Mouse (Mus musculus) layer of hippocampus, adult 9-10 months (tissue): Measurements from ENCODE around the gene Hspg2.
"Not testable (repeated sequence)": the region's sequence is repeated elsewhere in the genome, so short reads cannot be mapped to it uniquely, and the experiment has no call there.

Source experiments
- DNase-seq: peaks from one replicate; pipeline ENCODE4 v3.0.0; 2022; ENCODE audit warnings: low spot score

The Hspg2 gene

DNA sequence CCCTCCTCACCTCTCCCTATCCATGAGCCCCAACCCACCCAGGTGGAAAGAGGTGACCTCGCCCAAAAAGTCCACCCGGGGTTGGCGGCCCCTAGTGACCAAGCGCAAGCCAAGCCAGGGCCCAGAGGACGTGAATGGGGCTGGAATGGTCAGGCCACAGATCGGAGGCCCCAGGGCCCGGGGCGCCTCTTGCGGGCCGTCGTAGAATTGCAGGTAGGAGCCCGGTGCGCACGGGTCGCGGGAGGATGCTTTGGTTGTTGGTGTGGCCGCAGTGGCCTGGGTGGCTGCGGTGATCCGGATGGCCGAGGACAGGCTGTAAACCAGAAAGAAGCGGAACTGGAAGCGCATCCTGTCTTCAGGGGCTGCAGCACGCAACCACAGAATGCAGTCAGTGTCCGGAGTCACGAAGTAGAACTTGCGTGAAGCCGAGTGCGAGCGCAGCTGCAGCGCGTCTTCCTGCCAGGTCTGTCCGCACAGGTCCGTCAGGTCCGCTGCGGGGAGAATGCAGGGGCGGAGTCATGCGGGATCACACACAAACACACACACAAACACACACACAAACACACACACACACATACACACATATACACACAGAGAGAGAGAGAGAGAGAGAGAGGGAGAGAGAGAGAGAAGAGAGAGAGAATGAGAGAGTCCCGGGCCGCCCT is 109.7 kb downstream of the Hspg2 start:
- no peak for DNase-seq

DNA sequence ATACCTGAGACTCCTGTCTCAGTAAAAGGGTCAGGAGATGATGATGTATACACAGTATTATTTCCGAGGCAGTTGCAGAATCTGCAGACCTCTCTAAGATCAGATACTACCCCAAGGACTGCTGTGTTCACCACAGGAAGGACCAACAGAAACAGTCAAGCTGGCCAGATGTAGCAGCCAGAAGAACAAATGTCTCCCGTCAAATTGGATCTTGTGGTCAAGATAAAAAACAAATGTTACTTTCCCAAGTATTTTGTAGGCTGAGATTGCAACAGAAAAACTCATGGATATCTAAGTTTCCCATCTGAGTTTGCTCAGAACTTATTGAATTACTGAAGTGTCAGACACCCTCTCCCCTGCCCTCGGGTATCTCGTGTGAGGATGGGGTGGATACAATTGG is 111.2 kb downstream of the Hspg2 start:
- DNase-seq = no peak

DNA sequence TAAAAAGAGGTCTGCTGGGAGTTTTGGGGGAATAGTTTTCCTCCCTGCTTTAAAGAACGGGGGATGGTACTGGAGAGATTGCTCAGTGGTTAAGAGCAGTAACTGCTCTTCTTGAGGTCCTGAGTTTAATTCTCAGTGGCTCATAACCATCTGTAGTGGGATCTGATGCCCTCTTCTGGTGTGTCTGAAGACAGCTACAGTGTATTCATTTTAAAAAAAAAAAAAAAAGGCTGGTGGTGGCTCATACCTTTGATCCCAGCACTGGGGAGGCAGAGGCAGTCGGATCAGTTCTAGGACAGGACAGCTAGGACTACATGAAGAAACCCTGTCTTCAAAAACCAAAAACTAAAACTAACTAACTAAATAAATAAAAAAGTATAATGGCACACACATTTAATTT is 111.7 kb downstream of the Hspg2 start:
- no peak for DNase-seq

DNA sequence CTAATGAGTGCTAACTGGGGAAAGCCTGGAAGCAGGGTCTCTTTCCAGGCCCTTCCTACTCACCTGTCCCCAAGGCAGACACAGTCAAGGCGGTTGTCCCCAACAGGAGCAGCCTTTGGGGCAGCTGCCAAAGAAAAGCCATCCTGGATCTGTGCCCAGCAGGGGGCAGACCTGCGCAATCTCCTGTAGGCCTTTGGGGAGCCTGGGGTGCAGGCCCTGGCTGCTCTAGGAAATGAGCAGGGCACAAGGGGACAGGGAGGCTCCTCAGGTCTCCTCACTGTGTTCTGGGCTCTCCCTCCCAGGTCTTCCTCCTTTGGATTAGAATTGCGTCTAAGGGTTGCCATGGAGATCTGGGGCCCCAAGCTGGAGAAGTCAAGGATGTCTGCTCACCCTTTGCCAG is 113.2 kb downstream of the Hspg2 start:
- no peak for DNase-seq

DNA sequence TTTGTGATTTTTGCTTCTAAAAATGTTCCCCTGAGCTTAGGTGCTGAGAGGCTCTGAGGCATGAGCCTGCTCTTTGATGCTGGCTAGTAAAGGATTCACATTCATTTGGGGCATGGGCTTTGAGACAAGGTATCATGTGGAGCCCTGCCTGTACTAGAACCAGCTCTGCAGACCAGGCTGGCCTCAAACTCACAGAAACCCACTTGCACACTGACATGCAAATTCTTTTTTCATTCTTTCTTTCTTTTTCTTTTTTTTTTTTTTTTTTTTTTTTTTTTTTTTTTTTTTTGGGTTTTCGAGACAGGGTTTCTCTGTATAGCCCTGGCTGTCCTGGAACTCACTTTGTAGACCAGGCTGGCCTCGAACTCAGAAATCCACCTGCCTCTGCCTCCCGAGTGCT is 120.5 kb downstream of the Hspg2 start:
- not testable (repeated sequence) for DNase-seq

DNA sequence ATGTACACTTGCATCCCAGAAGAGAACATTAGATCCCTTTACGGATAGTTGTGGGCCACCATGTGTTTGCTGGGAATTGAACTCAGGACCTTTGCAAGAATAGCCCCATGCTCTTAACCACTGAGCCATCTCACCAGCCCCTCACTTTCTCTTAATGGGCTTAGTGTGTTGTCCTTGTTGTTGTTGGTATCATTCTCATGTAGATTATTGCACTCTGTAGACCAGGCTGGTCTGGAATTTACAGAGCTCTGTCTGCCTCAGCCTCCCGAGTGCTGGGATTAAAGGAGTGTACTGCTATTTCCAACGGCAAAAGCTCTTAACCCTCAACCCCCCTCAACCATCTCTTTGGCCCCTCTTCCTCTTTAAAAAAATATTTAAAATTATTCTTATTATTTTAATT is 121.0 kb downstream of the Hspg2 start:
- no peak for DNase-seq

DNA sequence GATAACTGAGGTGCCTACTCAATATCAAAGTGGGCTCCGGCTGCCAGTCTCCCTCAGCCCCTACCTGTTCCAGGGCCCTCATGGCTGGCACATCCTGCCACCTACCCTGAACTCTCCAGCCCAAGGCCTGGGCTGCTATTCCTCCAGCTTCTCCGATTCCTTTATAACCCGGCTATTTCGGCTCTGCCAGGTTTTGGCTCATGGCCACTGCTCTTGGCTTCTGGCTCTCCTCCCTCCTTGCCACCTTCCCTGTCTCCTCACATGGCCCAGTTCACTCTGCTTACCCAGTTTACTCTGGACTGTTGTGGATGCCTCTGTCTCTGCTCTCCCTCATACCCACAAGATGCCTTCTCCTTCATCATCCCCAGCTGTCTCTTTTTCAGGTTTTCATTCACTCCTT is 122.4 kb downstream of the Hspg2 start:
- DNase-seq = no peak

DNA sequence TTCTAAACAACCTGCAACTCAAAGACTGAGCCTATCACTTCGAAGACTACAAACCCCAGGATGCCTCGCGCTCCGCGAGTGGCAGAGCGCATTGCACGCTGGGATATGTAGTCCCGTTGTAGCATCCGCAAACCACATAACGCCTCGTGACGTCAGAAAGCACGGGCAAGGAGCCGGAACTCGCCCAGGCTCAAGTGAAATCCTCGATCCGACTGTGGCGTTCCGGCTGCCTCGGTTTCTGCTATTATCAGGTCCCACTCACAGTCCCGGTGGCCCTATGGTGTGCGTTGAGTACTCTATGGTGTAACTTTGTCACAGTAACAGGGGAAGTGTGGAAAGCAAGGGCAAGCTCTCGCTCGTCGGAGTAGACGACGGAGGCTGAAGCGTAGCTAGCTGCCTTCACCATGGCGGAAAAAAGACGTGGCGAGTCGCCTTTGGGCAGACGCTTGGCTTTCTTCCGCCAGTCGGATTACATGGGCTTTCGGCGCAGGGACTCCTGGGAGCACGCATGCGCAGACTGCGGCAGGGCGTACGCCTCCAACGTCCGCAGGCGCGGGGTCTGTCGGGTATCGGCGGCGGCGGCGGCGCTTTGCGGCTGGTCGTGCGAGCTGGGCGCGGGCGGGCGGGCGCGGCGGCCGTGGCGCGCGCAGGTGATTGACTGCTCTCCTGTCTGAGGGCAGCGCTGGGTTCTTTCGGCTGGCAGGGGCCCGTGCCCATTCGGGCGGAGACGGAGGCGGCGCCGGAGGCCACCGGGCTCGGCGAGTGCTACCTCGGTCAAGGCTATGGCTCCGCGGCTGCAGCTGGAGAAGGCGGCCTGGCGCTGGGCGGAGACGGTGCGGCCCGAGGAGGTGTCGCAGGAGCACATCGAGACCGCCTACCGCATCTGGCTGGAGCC is 125.3 kb downstream of the Hspg2 start, which contains the start of gene Usp48:
TSS of gene Usp48 (plus strand) at position 155 of the 895 bp plus-strand sequence.
- peak; percentile 98 for DNase-seq

DNA sequence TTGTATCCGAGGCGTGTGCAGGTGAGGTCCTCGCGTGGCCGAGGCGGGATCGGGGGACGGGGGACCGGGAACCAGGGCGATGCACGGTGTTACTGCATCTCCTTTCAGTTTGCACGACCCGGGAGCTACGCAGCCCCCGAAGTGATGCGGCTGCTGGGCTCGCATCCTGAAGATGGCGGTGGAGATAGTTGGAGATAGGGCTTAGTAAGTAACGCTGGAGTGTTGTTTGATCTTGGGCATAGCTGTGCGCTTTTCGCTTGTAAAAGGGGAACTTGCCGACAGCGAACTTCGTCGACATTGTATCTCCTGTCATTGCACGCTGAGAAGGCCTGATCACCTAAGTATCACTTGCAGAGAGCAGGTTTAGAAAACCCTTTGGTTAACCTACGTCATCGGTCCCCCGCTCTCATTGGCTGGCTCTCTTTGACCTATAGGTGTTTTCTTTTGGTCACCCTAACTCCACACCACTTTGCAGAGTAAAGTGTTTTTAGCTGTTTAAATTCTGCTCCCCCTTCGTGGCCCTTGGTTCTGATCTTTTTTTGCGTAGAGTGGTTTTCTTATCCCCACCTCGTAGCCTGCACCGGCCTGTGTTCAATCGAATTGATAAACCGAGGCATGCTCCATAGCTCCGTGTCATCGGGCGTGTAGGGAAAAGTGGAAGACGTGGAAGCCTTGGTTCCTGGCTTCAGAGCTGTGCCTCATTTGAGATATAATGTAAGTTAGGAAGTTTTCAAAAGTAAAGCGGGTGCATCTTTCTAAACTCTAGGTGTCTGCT is 126.1 kb downstream of the Hspg2 start:
- no peak for DNase-seq

DNA sequence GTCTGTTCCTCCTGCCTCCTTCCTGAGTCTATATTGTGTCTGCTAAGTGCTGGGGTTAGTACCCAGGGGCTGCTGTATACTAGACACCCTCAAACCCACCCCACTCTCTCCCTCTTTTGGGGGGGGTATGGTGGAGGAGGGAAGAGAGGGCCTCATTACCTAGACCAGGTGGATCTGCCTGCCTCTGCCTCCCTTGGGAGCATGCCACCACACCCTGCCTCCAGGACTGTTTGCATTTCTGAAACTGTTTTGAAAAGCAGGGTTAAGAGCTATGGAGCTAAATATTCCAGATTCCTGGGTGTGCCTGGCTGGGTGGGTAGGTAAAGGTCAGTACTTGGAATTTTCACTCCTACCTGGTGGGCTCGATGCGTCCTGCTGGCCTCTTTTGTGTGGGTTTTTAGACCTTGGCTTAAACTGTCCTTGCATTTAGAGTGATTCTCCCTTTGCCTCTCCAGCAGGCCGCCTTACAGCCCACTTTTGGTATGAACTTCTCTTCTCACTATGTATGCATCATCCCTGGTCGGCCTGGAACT is 128.6 kb downstream of the Hspg2 start:
- DNase-seq = no peak

DNA sequence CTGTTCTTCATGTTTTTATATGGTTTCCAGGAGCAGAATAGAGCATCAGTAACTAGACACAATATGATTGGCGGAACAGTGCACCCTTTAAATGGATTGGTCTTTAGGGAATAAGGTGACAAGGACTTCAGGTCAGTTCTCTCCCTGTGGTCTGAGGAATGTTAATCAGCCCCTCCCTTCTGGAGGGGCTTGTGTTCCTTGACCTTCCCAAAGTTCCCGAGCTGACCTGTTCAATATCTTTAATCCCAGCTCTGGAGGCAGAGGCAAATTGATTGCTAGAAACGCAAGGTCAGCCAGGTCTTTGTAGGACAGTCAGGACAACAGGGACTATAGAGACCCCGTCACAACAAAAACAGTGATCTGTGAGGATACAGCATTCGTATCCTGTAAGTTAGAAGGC is 130.0 kb downstream of the Hspg2 start:
- no peak for DNase-seq

DNA sequence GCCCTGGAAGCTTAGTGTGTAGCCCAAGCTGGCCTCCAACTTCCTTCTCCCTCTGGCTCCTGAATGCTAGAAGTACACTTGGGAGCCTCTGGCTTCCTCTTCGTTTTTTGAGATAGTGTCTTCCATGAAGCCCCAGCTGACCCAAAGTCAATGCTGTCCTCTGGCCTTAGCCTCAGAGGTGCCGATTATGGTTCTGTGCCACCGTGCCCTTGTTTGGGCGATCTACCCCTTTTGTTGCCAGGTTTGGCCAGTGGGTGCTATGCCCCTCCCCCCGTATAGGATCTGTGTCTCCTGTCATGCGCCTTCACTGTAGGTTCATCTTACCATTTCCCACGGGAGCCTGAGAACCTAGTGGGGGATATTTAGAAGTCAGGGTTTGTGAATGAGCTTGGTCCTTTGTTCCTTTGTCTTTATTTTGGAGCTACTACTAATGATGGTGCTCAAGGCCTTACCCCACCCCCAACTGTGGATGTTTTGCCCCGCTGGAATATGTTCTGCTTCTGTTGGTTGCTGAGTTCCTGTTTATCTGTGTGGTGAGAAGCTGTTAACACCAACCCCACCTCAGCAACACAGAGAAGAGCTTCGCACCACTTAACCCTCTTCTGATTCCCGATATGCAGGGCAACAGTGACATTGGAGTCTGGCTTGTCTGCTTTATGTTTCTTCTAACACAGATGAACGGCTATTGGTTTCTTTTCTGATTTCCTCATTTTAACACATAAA is 135.0 kb downstream of the Hspg2 start:
- no peak for DNase-seq

DNA sequence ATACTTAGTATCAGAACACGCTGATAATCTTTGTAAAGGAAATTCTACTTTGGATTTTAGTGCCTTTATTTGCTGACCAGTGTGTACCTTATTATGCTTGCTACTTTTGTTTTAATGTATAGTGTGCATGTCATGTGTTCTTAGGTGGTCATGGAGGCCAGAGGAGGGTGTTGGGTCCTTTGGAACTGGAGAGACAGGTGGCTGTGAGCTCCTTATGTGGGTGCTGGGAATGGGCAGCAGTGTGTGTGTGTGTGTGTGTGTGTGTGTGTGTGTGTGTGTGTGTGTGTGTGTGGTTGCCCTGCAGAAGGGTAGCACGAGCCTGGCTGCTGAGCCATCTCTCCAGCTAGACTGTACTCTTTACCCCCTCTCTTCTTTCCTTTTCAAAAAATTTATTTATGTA is 138.5 kb downstream of the Hspg2 start:
- DNase-seq = no peak

DNA sequence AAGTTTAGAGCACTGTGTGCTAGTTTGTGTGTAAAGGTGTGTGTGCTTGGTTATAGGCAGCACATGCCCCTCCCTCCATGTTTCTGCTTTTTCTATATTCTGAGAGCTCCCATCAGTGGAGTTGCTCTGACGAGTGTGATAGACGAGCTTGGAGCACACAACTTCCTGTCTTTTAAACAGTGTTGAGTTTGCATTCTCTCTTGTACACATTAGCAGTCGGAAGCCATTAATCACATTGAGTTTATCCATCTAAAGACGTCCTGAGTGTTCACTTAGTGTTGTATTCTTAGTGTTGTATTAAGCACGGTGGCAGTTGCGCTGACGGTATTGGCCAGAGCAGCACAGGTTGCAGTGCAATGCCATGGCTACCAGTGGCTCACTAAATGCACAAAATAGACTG is 140.7 kb downstream of the Hspg2 start:
- no peak for DNase-seq

DNA sequence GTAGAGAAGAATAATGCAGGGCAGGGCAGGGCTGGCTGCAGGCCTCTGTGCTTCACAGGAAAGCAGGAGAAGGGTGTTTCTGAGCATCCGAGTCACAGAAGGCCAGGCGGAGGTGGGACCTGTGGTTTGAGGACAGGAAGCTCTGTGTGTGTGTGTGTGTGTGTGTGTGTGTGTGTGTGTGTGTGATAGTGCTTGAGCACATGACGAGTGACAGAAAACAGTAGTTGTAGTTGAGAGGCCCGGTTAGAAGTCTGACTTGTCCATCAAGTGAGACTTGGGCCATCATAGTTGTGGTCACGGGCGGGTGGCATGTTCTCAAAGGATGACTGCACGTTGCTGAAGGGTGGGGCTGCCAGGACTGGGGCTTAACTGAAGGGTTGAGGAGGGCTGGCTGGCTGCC is 141.1 kb downstream of the Hspg2 start:
- no peak for DNase-seq

DNA sequence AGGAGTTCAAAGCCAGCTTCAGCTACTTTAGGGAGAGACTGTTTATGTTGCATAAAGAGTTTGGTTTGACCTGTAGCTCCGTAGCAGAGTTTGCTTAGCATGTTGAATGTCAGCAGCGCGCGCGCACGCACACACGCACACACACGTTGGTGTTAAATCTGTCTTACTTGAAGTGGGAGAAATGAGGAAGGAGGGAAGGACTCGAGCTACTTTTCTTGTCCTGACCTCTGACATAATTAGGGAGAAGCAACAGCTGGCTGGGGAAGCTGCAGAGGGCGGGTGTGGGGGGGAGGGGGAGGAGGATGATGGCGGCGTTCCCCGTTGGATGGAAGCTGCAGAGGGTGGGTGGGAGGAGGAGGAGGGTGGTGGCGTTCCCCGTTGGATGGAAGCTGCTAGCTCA is 141.7 kb downstream of the Hspg2 start:
- DNase-seq = no peak
